Mouse (Mus musculus): ENCODE data around the gene Fdxacb1. TPM values are rescaled to one million over a fixed set of nuclear protein-coding genes. Genes with fewer than 3 reads are reported as not detected.

Gene Fdxacb1
- polyA plus RNA-seq, 1 experiment = 7.3 TPM

DNA sequence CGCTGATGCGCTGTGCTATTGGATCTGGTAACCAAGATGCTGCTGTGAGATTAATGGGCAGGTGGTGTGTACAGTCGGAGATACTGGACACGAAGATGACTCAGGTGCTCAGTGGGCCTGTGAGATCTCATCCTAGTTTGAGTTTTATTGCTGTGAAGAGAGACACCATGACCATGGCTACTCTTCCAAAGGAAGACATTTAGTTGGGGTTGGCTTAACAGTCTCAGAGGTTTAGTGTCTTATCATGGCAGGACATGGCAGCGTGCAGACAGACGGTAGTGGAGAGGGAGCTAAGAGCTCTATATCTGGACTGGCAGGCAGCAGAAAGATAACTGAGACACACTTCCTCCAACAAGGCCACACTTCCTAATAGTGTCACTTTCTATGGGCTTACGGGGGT, 43.2 kb downstream of the Fdxacb1 start:
- 95% methylated on average over 7 of the region's 7 CpGs for WGBS
- no peak overlapping the region for H3K4me3 ChIP-seq (replicated peaks; ENCODE audit: insufficient read depth, low read depth, low read length)
- H3K4me1 ChIP-seq (ENCODE audit: control insufficient read depth, insufficient read depth, low read length) = no peaks in the 10 kb centered on the region
- no peak overlapping the region for H3K27ac ChIP-seq (ENCODE audit: insufficient read depth, low read length)
- no peak for DNase-seq
- no peak for TF ChIP-seq POLR2A (IDR thresholded peaks at IDR 0.05; ENCODE audit: borderline replicate concordance, insufficient read depth, low read length)
- no peak for TF ChIP-seq CTCF (IDR thresholded peaks at IDR 0.05; ENCODE audit: borderline replicate concordance, insufficient read depth, low read depth, low read length)
- H3K27me3 ChIP-seq (ENCODE audit: control insufficient read depth, insufficient read depth, low read length) = no peaks in the 10 kb centered on the region

DNA sequence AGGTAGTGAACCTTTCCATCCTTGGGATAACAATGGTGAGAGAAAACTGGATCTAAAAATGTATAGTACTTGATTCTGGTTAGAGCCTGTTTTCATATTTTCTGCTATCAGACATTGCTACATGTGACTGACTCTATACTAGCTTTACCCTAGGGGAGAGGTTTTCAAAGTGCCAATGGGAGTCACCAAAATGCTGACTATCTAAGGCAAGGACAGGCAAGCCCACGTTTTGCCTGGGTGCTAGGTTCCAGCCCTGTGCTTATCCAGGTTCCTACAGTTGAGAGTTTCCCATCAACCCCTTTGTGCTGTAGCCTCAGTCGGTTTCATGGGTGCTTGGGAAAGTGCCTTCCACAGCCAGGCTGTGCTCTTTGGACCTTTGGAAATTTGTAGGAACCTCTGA, 43.7 kb downstream of the Fdxacb1 start:
- TF ChIP-seq CTCF (IDR thresholded peaks at IDR 0.05; ENCODE audit: borderline replicate concordance, insufficient read depth, low read depth, low read length) = no peak
- no peak for TF ChIP-seq POLR2A (IDR thresholded peaks at IDR 0.05; ENCODE audit: borderline replicate concordance, insufficient read depth, low read length)
- H3K27ac ChIP-seq (ENCODE audit: insufficient read depth, low read length) = no peak overlapping the region
- H3K27me3 ChIP-seq (ENCODE audit: control insufficient read depth, insufficient read depth, low read length) = no peaks in the 10 kb centered on the region
- H3K4me1 ChIP-seq (ENCODE audit: control insufficient read depth, insufficient read depth, low read length) = no peaks in the 10 kb centered on the region
- WGBS = 78% methylated on average over 2 of the region's 2 CpGs
- DNase-seq = no peak
- H3K4me3 ChIP-seq (replicated peaks; ENCODE audit: insufficient read depth, low read depth, low read length) = no peak overlapping the region

DNA sequence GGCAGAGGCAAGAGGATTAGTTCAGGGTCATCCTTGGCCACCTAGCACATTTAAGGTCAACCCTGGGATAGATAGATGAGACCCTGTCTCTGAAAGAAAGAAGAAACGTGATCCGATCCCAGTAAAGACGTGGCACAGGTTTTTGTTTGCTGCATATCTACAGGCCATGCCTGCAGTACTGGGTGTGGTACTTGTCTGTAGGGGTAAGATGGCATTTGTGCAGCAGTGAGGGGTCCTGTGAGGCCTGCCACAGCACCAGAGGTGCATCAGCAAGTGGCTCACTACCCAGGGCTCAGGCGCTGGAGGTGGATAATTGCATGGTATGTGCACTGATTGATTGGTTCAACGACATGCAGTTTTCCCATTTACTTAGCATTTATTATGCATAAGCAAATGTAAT, 45.8 kb downstream of the Fdxacb1 start:
- H3K4me3 ChIP-seq (replicated peaks; ENCODE audit: insufficient read depth, low read depth, low read length) = no peak overlapping the region
- TF ChIP-seq POLR2A (IDR thresholded peaks at IDR 0.05; ENCODE audit: borderline replicate concordance, insufficient read depth, low read length) (no peak), CTCF (IDR thresholded peaks at IDR 0.05; ENCODE audit: borderline replicate concordance, insufficient read depth, low read depth, low read length) (no peak)
- no peak overlapping the region for H3K27ac ChIP-seq (ENCODE audit: insufficient read depth, low read length)
- WGBS = 97% methylated on average over 5 of the region's 5 CpGs
- H3K27me3 ChIP-seq (ENCODE audit: control insufficient read depth, insufficient read depth, low read length) = no peaks in the 10 kb centered on the region
- no peak for DNase-seq
- H3K4me1 ChIP-seq (ENCODE audit: control insufficient read depth, insufficient read depth, low read length) = no peaks in the 10 kb centered on the region

DNA sequence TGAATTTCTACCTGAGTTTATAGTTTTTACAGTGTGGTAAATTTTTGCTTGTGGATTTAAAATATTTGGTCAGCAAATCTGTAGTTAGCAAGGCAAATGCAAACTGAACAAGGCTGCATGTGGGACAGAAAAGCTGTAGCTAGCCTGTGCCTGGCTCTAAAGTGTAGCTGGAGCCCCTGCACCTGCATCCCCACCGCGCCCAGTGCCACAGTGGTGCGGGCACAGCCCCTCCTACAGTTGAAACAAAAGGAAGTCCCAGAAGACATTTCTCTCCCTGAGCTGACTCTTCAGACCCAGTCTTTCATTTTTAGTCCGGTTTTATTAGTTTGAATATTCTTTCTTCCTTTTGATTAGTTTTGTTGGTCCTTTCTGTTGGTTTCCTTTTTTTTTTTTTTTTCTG, 47.6 kb downstream of the Fdxacb1 start:
- WGBS = 96% methylated on average over 4 of the region's 4 CpGs
- TF ChIP-seq POLR2A (IDR thresholded peaks at IDR 0.05; ENCODE audit: borderline replicate concordance, insufficient read depth, low read length) (no peak), CTCF (IDR thresholded peaks at IDR 0.05; ENCODE audit: borderline replicate concordance, insufficient read depth, low read depth, low read length) (no peak)
- no peaks in the 10 kb centered on the region for H3K27me3 ChIP-seq (ENCODE audit: control insufficient read depth, insufficient read depth, low read length)
- no peak overlapping the region for H3K27ac ChIP-seq (ENCODE audit: insufficient read depth, low read length)
- H3K4me3 ChIP-seq (replicated peaks; ENCODE audit: insufficient read depth, low read depth, low read length) = no peak overlapping the region
- DNase-seq = no peak
- no peaks in the 10 kb centered on the region for H3K4me1 ChIP-seq (ENCODE audit: control insufficient read depth, insufficient read depth, low read length)

DNA sequence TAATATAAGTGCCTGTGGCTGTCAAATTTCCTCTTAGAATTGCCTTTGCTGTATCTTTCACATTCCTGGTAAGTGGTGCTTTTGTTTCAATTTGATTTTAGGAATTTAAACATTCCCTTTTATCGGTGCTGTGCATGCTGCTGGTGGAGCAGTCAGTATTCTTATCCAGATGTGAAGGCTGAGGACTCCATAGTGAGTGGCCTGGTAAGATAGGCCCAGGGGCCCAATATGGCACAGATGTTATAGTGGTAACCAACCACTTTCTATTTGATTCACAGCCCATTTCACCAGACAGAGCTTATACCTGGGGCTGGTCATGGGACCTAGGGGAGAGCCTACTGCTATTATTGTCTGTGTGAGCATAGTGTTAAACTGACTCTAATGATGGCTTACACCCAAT, 48.5 kb downstream of the Fdxacb1 start:
- TF ChIP-seq CTCF (IDR thresholded peaks at IDR 0.05; ENCODE audit: borderline replicate concordance, insufficient read depth, low read depth, low read length) = no peak
- TF ChIP-seq POLR2A (IDR thresholded peaks at IDR 0.05; ENCODE audit: borderline replicate concordance, insufficient read depth, low read length) = no peak
- no peaks in the 10 kb centered on the region for H3K4me1 ChIP-seq (ENCODE audit: control insufficient read depth, insufficient read depth, low read length)
- 98% methylated on average over 1 of the region's 1 CpGs for WGBS

DNA sequence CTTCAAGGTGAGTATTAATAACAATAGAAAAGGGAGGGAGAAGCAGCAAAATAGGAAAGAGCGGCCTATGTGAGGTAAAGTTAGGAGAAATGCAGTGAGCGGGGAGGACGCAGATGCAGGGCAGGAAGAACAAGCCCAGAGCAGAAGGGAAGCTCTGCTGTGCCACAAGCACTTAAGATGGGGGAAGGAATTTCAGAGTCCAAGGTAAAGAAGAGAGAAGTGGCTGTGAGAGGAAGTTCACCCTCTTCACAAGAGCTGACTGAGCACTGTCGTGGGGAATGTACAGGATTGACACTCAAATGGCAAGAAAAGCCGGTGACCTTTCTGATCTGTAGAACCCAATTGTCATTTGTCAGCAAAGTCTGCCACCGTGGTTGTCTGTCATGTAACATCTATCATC, 50.0 kb downstream of the Fdxacb1 start:
- no peak for DNase-seq
- Histone ChIP-seq H3K4me3 (replicated peaks; ENCODE audit: insufficient read depth, low read depth, low read length) (no peak overlapping the region), H3K27me3 (ENCODE audit: control insufficient read depth, insufficient read depth, low read length) (no peaks in the 10 kb centered on the region), H3K4me1 (ENCODE audit: control insufficient read depth, insufficient read depth, low read length) (no peaks in the 10 kb centered on the region), H3K27ac (ENCODE audit: insufficient read depth, low read length) (no peak overlapping the region)
- WGBS = 95% methylated on average over 6 of the region's 6 CpGs
- TF ChIP-seq CTCF (IDR thresholded peaks at IDR 0.05; ENCODE audit: borderline replicate concordance, insufficient read depth, low read depth, low read length) (no peak), POLR2A (IDR thresholded peaks at IDR 0.05; ENCODE audit: borderline replicate concordance, insufficient read depth, low read length) (no peak)

More for the DNA sequence above, 48.5 kb downstream of the Fdxacb1 start:
- Histone ChIP-seq H3K27me3 (ENCODE audit: control insufficient read depth, insufficient read depth, low read length) (no peaks in the 10 kb centered on the region), H3K27ac (ENCODE audit: insufficient read depth, low read length) (no peak overlapping the region), H3K4me3 (replicated peaks; ENCODE audit: insufficient read depth, low read depth, low read length) (no peak overlapping the region)
- DNase-seq = no peak

DNA sequence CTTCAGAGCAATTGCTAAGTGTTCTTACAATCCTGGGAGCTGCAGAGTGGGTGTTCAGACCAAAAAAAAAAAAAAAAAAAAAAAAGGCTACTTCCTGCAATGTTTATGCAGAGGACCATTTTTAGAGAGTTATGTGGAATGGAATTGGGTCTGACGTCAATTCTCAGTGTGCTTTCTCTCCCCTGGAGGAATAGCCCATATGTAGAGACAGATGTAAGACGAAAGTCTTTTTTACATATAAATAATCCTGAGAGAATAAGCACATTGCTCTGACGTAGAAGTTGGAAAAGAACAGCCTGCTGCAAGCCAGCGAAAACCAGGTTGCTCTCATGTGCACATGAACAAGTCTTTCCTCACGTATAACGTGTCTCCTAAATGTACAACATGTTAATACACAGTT, 51.7 kb downstream of the Fdxacb1 start:
- Histone ChIP-seq H3K4me3 (replicated peaks; ENCODE audit: insufficient read depth, low read depth, low read length) (no peak overlapping the region), H3K4me1 (ENCODE audit: control insufficient read depth, insufficient read depth, low read length) (no peaks in the 10 kb centered on the region), H3K27ac (ENCODE audit: insufficient read depth, low read length) (no peak overlapping the region), H3K27me3 (ENCODE audit: control insufficient read depth, insufficient read depth, low read length) (no peaks in the 10 kb centered on the region)
- 85% methylated on average over 6 of the region's 6 CpGs for WGBS
- TF ChIP-seq CTCF (IDR thresholded peaks at IDR 0.05; ENCODE audit: borderline replicate concordance, insufficient read depth, low read depth, low read length) (no peak), POLR2A (IDR thresholded peaks at IDR 0.05; ENCODE audit: borderline replicate concordance, insufficient read depth, low read length) (no peak)
- no peak for DNase-seq

DNA sequence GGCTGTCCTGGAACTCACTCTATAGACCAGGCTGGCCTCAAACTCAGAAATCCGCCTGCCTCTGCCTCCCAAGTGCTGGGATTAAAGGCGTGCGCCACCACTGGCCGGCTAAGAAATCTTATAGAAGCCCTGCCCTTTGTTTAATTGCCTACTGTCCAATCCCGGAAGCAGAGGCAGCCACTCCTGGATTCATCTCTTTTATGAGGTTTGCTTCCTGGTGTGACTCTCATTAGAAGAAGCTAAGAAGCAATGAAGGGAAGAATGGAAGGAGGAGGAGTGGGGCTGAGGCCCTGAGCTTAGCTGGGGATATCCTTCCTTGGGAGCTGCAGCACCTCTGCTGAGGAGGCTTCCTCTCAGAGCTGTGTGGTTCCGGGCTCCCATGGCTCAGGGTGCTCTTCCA, 53.6 kb downstream of the Fdxacb1 start:
- H3K4me3 ChIP-seq (replicated peaks; ENCODE audit: insufficient read depth, low read depth, low read length) = no peak overlapping the region
- no peak overlapping the region for H3K27ac ChIP-seq (ENCODE audit: insufficient read depth, low read length)
- no peaks in the 10 kb centered on the region for H3K4me1 ChIP-seq (ENCODE audit: control insufficient read depth, insufficient read depth, low read length)
- no peak for TF ChIP-seq POLR2A (IDR thresholded peaks at IDR 0.05; ENCODE audit: borderline replicate concordance, insufficient read depth, low read length)
- TF ChIP-seq CTCF (IDR thresholded peaks at IDR 0.05; ENCODE audit: borderline replicate concordance, insufficient read depth, low read depth, low read length) = no peak
- 94% methylated on average over 6 of the region's 6 CpGs for WGBS
- no peak for DNase-seq
- H3K27me3 ChIP-seq (ENCODE audit: control insufficient read depth, insufficient read depth, low read length) = no peaks in the 10 kb centered on the region

Data from cerebellum, adult 2 months (tissue).